Mouse (Mus musculus): ENCODE results near the gene Krtcap3. TPM values are rescaled to one million over a fixed set of nuclear protein-coding genes. Genes with fewer than 3 reads are reported as not detected.

Krtcap3 gene
- total and polyA plus RNA-seq, 3 experiments, result 1.2 to 6.4 (median 1.5) TPM

- no peak for DNase-seq
- no peaks in the 10 kb centered on the region for H3K36me3 ChIP-seq (ENCODE audit: control insufficient read depth, insufficient read depth, low read length)
- intact Hi-C loops (cut with DNase I), result loop anchor here (10.0 kb wide), 1 partner anchor 243 kb away; the partner anchor contains the start of gene Cad
- no peaks in the 10 kb centered on the region for H3K4me1 ChIP-seq (ENCODE audit: control insufficient read depth, insufficient read depth, low read length)
- H3K27me3 ChIP-seq (ENCODE audit: control insufficient read depth, insufficient read depth, low read length), result peaks cover 2% of the 10 kb centered on the region; the same call in 1 of the 2 replicates
- no peak overlapping the region for H3K9ac ChIP-seq (ENCODE audit: low read depth, low read length)
- no peak overlapping the region for H3K4me3 ChIP-seq
- H3K27ac ChIP-seq, result no peak overlapping the region
- H3K79me2 ChIP-seq (replicated peaks; ENCODE audit: control insufficient read depth, insufficient read depth, low read length), result no peaks in the 10 kb centered on the region
- 69% methylated on average over 3 of the region's 3 CpGs for WGBS
- TF ChIP-seq CTCF (IDR thresholded peaks at IDR 0.05) (no peak), POLR2A (IDR thresholded peaks at IDR 0.05; ENCODE audit: insufficient read depth, low read depth, low read length) (no peak), EP300 (IDR thresholded peaks at IDR 0.05; ENCODE audit: insufficient read depth, low read depth, low read length) (no peak)
Observed at GRCm38 (mm10) chr5:31297981-31298380, 46.5 kb downstream of the Krtcap3 start.

- WGBS, result 46% methylated on average over 2 of the region's 2 CpGs
- no peak for TF ChIP-seq POLR2A (IDR thresholded peaks at IDR 0.05; ENCODE audit: insufficient read depth, low read depth, low read length)
- no peak for TF ChIP-seq CTCF (IDR thresholded peaks at IDR 0.05)
- no peak for TF ChIP-seq EP300 (IDR thresholded peaks at IDR 0.05; ENCODE audit: insufficient read depth, low read depth, low read length)
- peaks cover 2% of the 10 kb centered on the region; the same call in 1 of the 2 replicates for H3K27me3 ChIP-seq (ENCODE audit: control insufficient read depth, insufficient read depth, low read length)
- no peaks in the 10 kb centered on the region for H3K79me2 ChIP-seq (replicated peaks; ENCODE audit: control insufficient read depth, insufficient read depth, low read length)
- intact Hi-C loops (cut with DNase I), result loop anchor here (10.0 kb wide), 1 partner anchor 244 kb away; the partner anchor contains the start of gene Cad
- no peak for DNase-seq
- no peaks in the 10 kb centered on the region for H3K4me1 ChIP-seq (ENCODE audit: control insufficient read depth, insufficient read depth, low read length)
- no peak overlapping the region for H3K4me3 ChIP-seq
- no peak overlapping the region for H3K27ac ChIP-seq
- no peak overlapping the region for H3K9ac ChIP-seq (ENCODE audit: low read depth, low read length)
- no peaks in the 10 kb centered on the region for H3K36me3 ChIP-seq (ENCODE audit: control insufficient read depth, insufficient read depth, low read length)
Observed at GRCm38 (mm10) chr5:31298486-31298885, 47.0 kb downstream of the Krtcap3 start.

DNA sequence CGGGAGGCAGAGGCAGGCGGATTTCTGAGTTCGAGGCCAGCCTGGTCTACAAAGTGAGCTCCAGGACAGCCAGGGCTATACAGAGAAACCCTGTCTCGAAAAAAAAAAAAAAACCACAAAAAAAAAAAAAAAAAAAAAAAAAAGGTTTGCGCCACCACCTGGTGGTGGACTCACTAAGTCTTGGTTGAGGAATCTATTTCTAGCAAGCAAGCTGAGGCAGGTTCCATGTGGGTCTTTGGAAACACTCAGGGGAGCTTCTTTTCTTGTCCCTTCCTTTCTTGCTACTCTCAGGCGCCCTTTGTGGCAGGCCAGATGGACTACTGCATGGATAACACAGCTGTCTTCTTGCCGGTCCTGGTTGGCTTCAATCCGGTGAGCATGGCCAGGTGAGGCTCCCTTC lies 50.4 kb downstream of the Krtcap3 start:
- H3K4me3 ChIP-seq, result no peak overlapping the region
- DNase-seq, result no peak
- no peak for TF ChIP-seq EP300 (IDR thresholded peaks at IDR 0.05; ENCODE audit: insufficient read depth, low read depth, low read length)
- no peak for TF ChIP-seq CTCF (IDR thresholded peaks at IDR 0.05)
- TF ChIP-seq POLR2A (IDR thresholded peaks at IDR 0.05; ENCODE audit: insufficient read depth, low read depth, low read length), result no peak
- no peak overlapping the region for H3K9ac ChIP-seq (ENCODE audit: low read depth, low read length)
- WGBS, result 57% methylated on average over 8 of the region's 8 CpGs
- intact Hi-C loops (cut with DNase I), result no loop called here
- no peaks in the 10 kb centered on the region for H3K36me3 ChIP-seq (ENCODE audit: control insufficient read depth, insufficient read depth, low read length)
- no peak overlapping the region for H3K27ac ChIP-seq
- H3K4me1 ChIP-seq (ENCODE audit: control insufficient read depth, insufficient read depth, low read length), result no peaks in the 10 kb centered on the region
- H3K79me2 ChIP-seq (replicated peaks; ENCODE audit: control insufficient read depth, insufficient read depth, low read length), result no peaks in the 10 kb centered on the region
- H3K27me3 ChIP-seq (ENCODE audit: control insufficient read depth, insufficient read depth, low read length), result no peaks in the 10 kb centered on the region

Other genes starting within 250 kb of the Krtcap3 start
- gene Atraid, start 203.4 kb upstream of the Krtcap3 start, total RNA-seq (2021), result 10 to 100 TPM; 44.2 to 45.6 TPM
- gene Atraid, start 203.4 kb upstream of the Krtcap3 start, polyA plus RNA-seq (2012; rRNA removed), result 100 and 115 TPM in 2 replicates
- 10 to 100 TPM; 11.8 to 13.2 TPM for gene Slc5a6, start 202.8 kb upstream of the Krtcap3 start, total RNA-seq (2021)
- gene Slc5a6, start 202.8 kb upstream of the Krtcap3 start, polyA plus RNA-seq (2012; rRNA removed), result 25.5 and 29.1 TPM in 2 replicates
- gene Cad, start 196.9 kb upstream of the Krtcap3 start, total RNA-seq (2021), result 10 to 100 TPM; 11.0 to 14.0 TPM
- gene Cad, start 196.9 kb upstream of the Krtcap3 start, polyA plus RNA-seq (2012; rRNA removed), result 18.5 TPM in 2 replicates
- gene Dnajc5g, start 145.4 kb upstream of the Krtcap3 start, total RNA-seq (2021), result not detected
- gene Dnajc5g, start 145.4 kb upstream of the Krtcap3 start, polyA plus RNA-seq (2012; rRNA removed), result not detected in 2 replicates
- gene Slc30a3, start 143.5 kb upstream of the Krtcap3 start, total RNA-seq (2021), result under 1 TPM in 1 of 2 experiments, not detected in 1; 0.29 TPM
- gene Slc30a3, start 143.5 kb upstream of the Krtcap3 start, polyA plus RNA-seq (2012; rRNA removed), result 0.26 and 0.47 TPM in 2 replicates
- 100 to 1,000 TPM; 250 to 368 TPM for gene Trim54, start 135.0 kb upstream of the Krtcap3 start, total RNA-seq (2021)
- 186 and 219 TPM in 2 replicates for gene Trim54, start 135.0 kb upstream of the Krtcap3 start, polyA plus RNA-seq (2012; rRNA removed)
- gene Ucn, start 112.9 kb upstream of the Krtcap3 start, total RNA-seq (2021), result not detected
- not detected in 2 replicates for gene Ucn, start 112.9 kb upstream of the Krtcap3 start, polyA plus RNA-seq (2012; rRNA removed)
- 10 to 100 TPM; 46.8 to 50.6 TPM for gene Mpv17, start 97.4 kb upstream of the Krtcap3 start, total RNA-seq (2021)
- 183 and 278 TPM in 2 replicates for gene Mpv17, start 97.4 kb upstream of the Krtcap3 start, polyA plus RNA-seq (2012; rRNA removed)
- under 1 TPM; 0.55 to 0.81 TPM for gene Gm29609, start 71.8 kb upstream of the Krtcap3 start, total RNA-seq (2021)
- 2.4 and 2.5 TPM in 2 replicates for gene Gm29609, start 71.8 kb upstream of the Krtcap3 start, polyA plus RNA-seq (2012; rRNA removed)
- gene Gtf3c2, start 71.5 kb upstream of the Krtcap3 start, total RNA-seq (2021), result 10 to 100 TPM; 27.4 to 32.3 TPM
- 34.8 and 56.2 TPM in 2 replicates for gene Gtf3c2, start 71.5 kb upstream of the Krtcap3 start, polyA plus RNA-seq (2012; rRNA removed)
- 10 to 100 TPM; 58.1 to 63.2 TPM for gene Snx17, start 58.5 kb upstream of the Krtcap3 start, total RNA-seq (2021)
- 66.8 and 85.1 TPM in 2 replicates for gene Snx17, start 58.5 kb upstream of the Krtcap3 start, polyA plus RNA-seq (2012; rRNA removed)
- 10 to 100 TPM; 48.0 to 50.8 TPM for gene Eif2b4, start 58.3 kb upstream of the Krtcap3 start, total RNA-seq (2021)
- 61.3 and 88.9 TPM in 2 replicates for gene Eif2b4, start 58.3 kb upstream of the Krtcap3 start, polyA plus RNA-seq (2012; rRNA removed)
- 1 to 10 TPM; 6.6 to 8.1 TPM for gene Zfp513, start 49.4 kb upstream of the Krtcap3 start, total RNA-seq (2021)
- gene Zfp513, start 49.4 kb upstream of the Krtcap3 start, polyA plus RNA-seq (2012; rRNA removed), result 12.7 and 14.2 TPM in 2 replicates
- gene Ppm1g, start 31.0 kb upstream of the Krtcap3 start, total RNA-seq (2021), result 10 to 100 TPM; 51.1 to 60.8 TPM
- gene Ppm1g, start 31.0 kb upstream of the Krtcap3 start, polyA plus RNA-seq (2012; rRNA removed), result 26.6 and 35.1 TPM in 2 replicates
- gene Nrbp1, start 10.8 kb upstream of the Krtcap3 start, total RNA-seq (2021), result 10 to 100 TPM; 75.9 to 80.3 TPM
- gene Nrbp1, start 10.8 kb upstream of the Krtcap3 start, polyA plus RNA-seq (2012; rRNA removed), result 151 and 165 TPM in 2 replicates
- gene Gm9970, start 10.5 kb upstream of the Krtcap3 start, total RNA-seq (2021), result not detected
- gene Gm9970, start 10.5 kb upstream of the Krtcap3 start, polyA plus RNA-seq (2012; rRNA removed), result 0.31 TPM in 1 of 2 replicates, not detected in the other
- 10 to 100 TPM; 37.2 to 42.9 TPM for gene Ift172, start 39.4 kb downstream of the Krtcap3 start, total RNA-seq (2021)
- 28.0 and 30.2 TPM in 2 replicates for gene Ift172, start 39.4 kb downstream of the Krtcap3 start, polyA plus RNA-seq (2012; rRNA removed)
- 1 to 10 TPM; 2.7 to 3.8 TPM for gene Fndc4, start 44.4 kb downstream of the Krtcap3 start, total RNA-seq (2021)
- 7.3 and 9.5 TPM in 2 replicates for gene Fndc4, start 44.4 kb downstream of the Krtcap3 start, polyA plus RNA-seq (2012; rRNA removed)
- not detected for gene Gckr, start 45.8 kb downstream of the Krtcap3 start, total RNA-seq (2021)
- gene Gckr, start 45.8 kb downstream of the Krtcap3 start, polyA plus RNA-seq (2012; rRNA removed), result 0.32 TPM in 1 of 2 replicates, not detected in the other
- gene Zfp512, start 200.7 kb downstream of the Krtcap3 start, total RNA-seq (2021), result 10 to 100 TPM; 23.7 to 25.1 TPM
- gene Zfp512, start 200.7 kb downstream of the Krtcap3 start, polyA plus RNA-seq (2012; rRNA removed), result 12.7 and 17.9 TPM in 2 replicates
- not detected for gene 4930548H24Rik, start 234.0 kb downstream of the Krtcap3 start, total RNA-seq (2021)
- gene 4930548H24Rik, start 234.0 kb downstream of the Krtcap3 start, polyA plus RNA-seq (2012; rRNA removed), result not detected in 2 replicates
- 10 to 100 TPM; 23.1 TPM for gene Gpn1, start 243.1 kb downstream of the Krtcap3 start, total RNA-seq (2021)
- 12.9 and 15.3 TPM in 2 replicates for gene Gpn1, start 243.1 kb downstream of the Krtcap3 start, polyA plus RNA-seq (2012; rRNA removed)